Mouse (Mus musculus) hindbrain, postnatal 0 days (tissue): ENCODE measurements at regions not wholly inside any gene's neighbourhood (a gene's known extent, or its start where the extent isn't known, plus 50 kb on each side); places are given as distances from the start of the nearest gene placed in this dataset.

Experiments
- ATAC-seq: fragments of 200-750 bp; cut with Nextera tagmentation; 2 replicates; pipeline ENCODE4 v1.8.0; 2017; ENCODE audit warnings: mild to moderate bottlenecking, moderate TSS enrichment, moderate library complexity
- DNase-seq: peaks from one replicate; pipeline ENCODE4 v3.0.0-alpha.2; 2015; ENCODE audit warnings: low spot score
- H3K27ac ChIP-seq: fragments of 300-500 bp; sonication (generic); 2 replicates; pipeline ENCODE4 v1.5.1; 2014; ENCODE audit warnings: mild to moderate bottlenecking
- H3K27me3 ChIP-seq: fragments of 300-500 bp; sonication (generic); 2 replicates; pipeline ENCODE4 v1.6.1; 2014; ENCODE audit warnings: low read length, mixed read lengths; ENCODE audit not compliant: insufficient read depth
- H3K36me3 ChIP-seq: fragments of 300-500 bp; sonication (generic); 2 replicates; pipeline ENCODE4 v1.6.1; 2014; ENCODE audit warnings: low read length, mixed read lengths; ENCODE audit not compliant: insufficient read depth
- H3K4me1 ChIP-seq: fragments of 300-500 bp; sonication (generic); 2 replicates; pipeline ENCODE4 v1.6.1; 2014; ENCODE audit warnings: antibody characterized with exemption, low read length, mixed read lengths; ENCODE audit not compliant: insufficient read depth
- H3K4me2 ChIP-seq: fragments of 300-500 bp; sonication (generic); 2 replicates; pipeline ENCODE4 v1.6.1; 2014; ENCODE audit warnings: low read depth, mild to moderate bottlenecking, low read length, moderate library complexity, mixed read lengths
- H3K4me3 ChIP-seq: fragments of 300-500 bp; sonication (generic); 2 replicates; pipeline ENCODE4 v1.5.1; 2014; ENCODE audit warnings: low read length
- H3K9ac ChIP-seq: fragments of 300-500 bp; sonication (generic); replicated peaks from 2 replicates; pipeline ENCODE4 v1.6.1; 2014; ENCODE audit warnings: mild to moderate bottlenecking, low read length, moderate library complexity, mixed read lengths
- H3K9me3 ChIP-seq: fragments of 300-500 bp; sonication (generic); 2 replicates; pipeline ENCODE4 v1.6.1; 2016; ENCODE audit warnings: low read length, mixed read lengths
- CTCF ChIP-seq: IDR thresholded peaks from 2 replicates; pipeline ENCODE4 v1.5.1; 2016; ENCODE audit warnings: antibody characterized with exemption, control low read depth, low read depth
- WGBS: fragments of 180-500 bp; shearing (Covaris S2); extraction: QIAGEN DNeasy Blood & Tissue Kit; methylation state at CpG from one replicate; pipeline ENCODE4 v1.1.7; 2014; 5-methylcytosine and 5-hydroxymethylcytosine counted together

DNA sequence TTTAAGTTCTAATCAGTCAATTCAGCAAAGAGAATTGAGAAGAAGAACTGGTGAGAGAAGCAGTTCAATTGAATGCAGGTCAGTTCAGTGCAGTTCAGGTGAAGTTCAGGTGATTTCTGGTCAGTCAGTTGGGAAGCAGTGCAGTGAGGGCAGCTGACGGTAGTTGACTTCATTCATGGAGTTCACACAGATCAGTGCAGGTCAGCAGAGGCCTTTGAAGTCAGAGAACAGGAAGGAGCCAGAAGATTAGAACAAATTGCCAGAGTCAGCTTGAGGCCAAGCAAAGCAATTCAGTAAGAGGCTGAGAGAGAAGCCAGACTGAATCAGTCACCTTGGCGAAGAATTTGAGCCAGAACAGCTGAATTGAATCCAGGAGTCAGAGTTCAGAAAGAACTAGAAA is 235.7 kb upstream of the Cdh9 start:
- DNase-seq = no peak
- ATAC-seq = no peak
- Histone ChIP-seq H3K4me2 (no peak overlapping the region), H3K27ac (no peak overlapping the region), H3K9me3 (no peaks in the 10 kb centered on the region), H3K27me3 (no peaks in the 10 kb centered on the region), H3K9ac (no peak overlapping the region), H3K4me3 (no peak overlapping the region), H3K4me1 (no peaks in the 10 kb centered on the region), H3K36me3 (no peaks in the 10 kb centered on the region)
- no peak for TF ChIP-seq CTCF
- 65% methylated on average over 2 of the region's 2 CpGs for WGBS

DNA sequence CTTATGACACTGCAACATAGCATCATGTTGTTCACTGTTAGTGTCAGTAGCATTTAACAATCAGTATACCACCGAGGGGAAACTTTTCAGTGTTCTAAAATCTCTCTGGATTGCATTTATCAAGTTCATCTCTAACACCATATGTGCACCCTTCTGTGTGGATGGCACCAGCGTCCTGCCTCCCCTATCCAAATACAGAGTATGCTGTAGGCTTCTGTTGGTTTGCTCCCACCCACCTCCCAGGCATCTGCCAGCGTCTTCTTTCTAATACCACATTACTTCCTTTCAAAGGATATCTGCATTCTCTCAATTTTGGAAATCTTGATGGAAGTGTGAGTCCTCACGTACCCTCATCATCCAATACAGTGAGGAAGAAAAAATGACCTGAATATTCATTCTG is 208.0 kb upstream of the Cdh9 start:
- WGBS = 74% methylated on average over 4 of the region's 4 CpGs
- H3K9ac ChIP-seq = no peak overlapping the region
- H3K9me3 ChIP-seq = no peaks in the 10 kb centered on the region
- DNase-seq = no peak
- H3K4me2 ChIP-seq = no peak overlapping the region
- H3K36me3 ChIP-seq = no peaks in the 10 kb centered on the region
- ATAC-seq = no peak
- no peak overlapping the region for H3K4me3 ChIP-seq
- no peaks in the 10 kb centered on the region for H3K4me1 ChIP-seq
- no peaks in the 10 kb centered on the region for H3K27me3 ChIP-seq
- TF ChIP-seq CTCF = no peak
- no peak overlapping the region for H3K27ac ChIP-seq

DNA sequence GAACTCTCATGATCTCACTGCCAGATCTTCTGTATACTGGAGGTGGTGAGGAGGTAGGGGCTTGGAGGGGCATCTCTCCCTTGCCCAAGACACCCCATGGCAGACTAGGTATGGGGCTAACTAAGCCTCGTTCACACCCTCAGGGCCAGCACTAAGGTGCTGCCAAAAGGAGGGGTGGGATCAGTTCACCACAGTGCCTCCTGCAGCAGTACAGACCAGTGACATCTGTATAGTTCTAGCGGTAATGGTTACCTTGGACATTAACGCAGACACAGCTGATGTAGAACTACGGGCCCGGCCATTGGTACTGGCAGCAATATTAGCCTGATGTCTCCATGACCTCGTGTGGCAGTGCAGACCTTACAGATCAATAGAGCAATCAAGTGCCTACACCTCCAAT is 196.0 kb upstream of the Cdh9 start:
- H3K27me3 ChIP-seq = no peaks in the 10 kb centered on the region
- DNase-seq (no peak), ATAC-seq (no peak)
- H3K9ac ChIP-seq = no peak overlapping the region
- H3K27ac ChIP-seq = no peak overlapping the region
- H3K9me3 ChIP-seq = no peaks in the 10 kb centered on the region
- 92% methylated on average over 6 of the region's 6 CpGs for WGBS
- H3K36me3 ChIP-seq = no peaks in the 10 kb centered on the region
- no peak for TF ChIP-seq CTCF
- no peak overlapping the region for H3K4me2 ChIP-seq
- no peak overlapping the region for H3K4me3 ChIP-seq
- no peaks in the 10 kb centered on the region for H3K4me1 ChIP-seq

DNA sequence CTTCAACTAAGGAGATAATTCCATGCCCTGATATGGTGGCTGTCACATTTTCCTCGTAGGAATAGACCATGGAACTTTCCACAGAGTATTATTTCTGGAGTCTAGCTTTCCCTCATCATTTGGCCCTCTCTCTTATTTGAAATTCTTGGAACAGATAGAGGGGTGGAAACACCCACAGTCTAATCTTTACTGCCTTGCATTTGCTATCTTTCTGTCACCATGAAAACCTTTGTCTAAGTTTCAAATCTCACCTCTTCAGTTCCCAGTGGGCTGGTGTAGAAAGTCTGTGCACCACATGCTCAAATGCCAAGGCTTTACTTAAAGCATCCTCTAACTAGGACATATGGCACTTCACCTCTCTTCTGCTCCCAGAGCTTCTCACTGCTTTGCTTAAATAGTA is 187.3 kb upstream of the Cdh9 start:
- DNase-seq (no peak), ATAC-seq (no peak)
- no peak overlapping the region for H3K4me3 ChIP-seq
- no peak overlapping the region for H3K4me2 ChIP-seq
- WGBS = 47% methylated on average over 1 of the region's 1 CpGs
- H3K36me3 ChIP-seq = no peaks in the 10 kb centered on the region
- TF ChIP-seq CTCF = no peak
- no peaks in the 10 kb centered on the region for H3K9me3 ChIP-seq
- no peaks in the 10 kb centered on the region for H3K4me1 ChIP-seq
- no peak overlapping the region for H3K27ac ChIP-seq
- H3K27me3 ChIP-seq = no peaks in the 10 kb centered on the region
- no peak overlapping the region for H3K9ac ChIP-seq

DNA sequence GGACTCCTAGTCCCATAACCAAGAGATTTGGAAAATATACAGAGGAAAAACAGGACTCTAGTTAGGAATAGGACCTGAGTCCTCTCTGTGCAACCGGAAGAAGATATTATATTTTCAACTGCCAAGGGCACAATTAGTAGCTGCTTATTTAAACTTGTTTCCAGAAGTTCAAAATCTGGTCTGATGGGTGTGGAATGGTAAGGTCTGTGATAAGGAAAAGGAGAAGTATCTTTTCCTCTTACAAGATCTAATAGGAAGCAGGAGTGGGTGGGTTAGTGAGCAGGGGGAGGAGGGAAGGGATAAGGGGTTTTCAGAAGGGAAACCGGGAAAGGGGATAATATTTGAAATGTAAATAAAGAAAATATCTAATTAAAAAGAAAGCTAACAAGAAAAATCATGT is 173.4 kb upstream of the Cdh9 start:
- no peak for DNase-seq
- no peaks in the 10 kb centered on the region for H3K36me3 ChIP-seq

DNA sequence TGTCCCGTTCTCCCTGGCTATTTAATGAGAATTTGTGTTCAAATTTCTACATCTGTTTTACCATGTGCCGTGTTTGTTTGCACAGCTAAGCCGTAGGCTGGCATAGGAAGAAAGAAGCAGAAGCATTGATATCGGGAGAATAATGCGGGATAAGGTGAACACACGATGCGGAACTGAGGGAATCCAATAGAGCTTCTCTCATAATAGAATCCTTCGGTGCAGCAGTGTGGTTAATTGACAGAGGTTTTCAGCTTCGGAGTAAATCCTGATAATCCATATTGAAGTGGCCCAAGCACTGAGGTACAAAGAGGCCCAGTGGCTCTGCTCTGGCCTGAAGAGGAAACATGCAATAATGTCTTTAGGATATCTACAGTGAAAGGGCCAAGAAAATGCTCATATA is 172.2 kb upstream of the Cdh9 start:
- H3K4me1 ChIP-seq = no peaks in the 10 kb centered on the region
- no peaks in the 10 kb centered on the region for H3K27me3 ChIP-seq
- DNase-seq = no peak
- no peaks in the 10 kb centered on the region for H3K9me3 ChIP-seq
- no peak overlapping the region for H3K4me3 ChIP-seq
- H3K27ac ChIP-seq = no peak overlapping the region
- no peaks in the 10 kb centered on the region for H3K36me3 ChIP-seq
- no peak overlapping the region for H3K9ac ChIP-seq
- no peak for ATAC-seq
- no peak overlapping the region for H3K4me2 ChIP-seq
- WGBS = 82% methylated on average over 9 of the region's 9 CpGs
- no peak for TF ChIP-seq CTCF

More for the DNA sequence above, 173.4 kb upstream of the Cdh9 start:
- Histone ChIP-seq H3K4me2 (no peak overlapping the region), H3K4me1 (no peaks in the 10 kb centered on the region), H3K27me3 (no peaks in the 10 kb centered on the region), H3K9ac (no peak overlapping the region), H3K4me3 (no peak overlapping the region), H3K9me3 (no peaks in the 10 kb centered on the region), H3K27ac (no peak overlapping the region)
- no peak for TF ChIP-seq CTCF
- WGBS = 90% methylated on average over 2 of the region's 2 CpGs
- ATAC-seq = no peak

DNA sequence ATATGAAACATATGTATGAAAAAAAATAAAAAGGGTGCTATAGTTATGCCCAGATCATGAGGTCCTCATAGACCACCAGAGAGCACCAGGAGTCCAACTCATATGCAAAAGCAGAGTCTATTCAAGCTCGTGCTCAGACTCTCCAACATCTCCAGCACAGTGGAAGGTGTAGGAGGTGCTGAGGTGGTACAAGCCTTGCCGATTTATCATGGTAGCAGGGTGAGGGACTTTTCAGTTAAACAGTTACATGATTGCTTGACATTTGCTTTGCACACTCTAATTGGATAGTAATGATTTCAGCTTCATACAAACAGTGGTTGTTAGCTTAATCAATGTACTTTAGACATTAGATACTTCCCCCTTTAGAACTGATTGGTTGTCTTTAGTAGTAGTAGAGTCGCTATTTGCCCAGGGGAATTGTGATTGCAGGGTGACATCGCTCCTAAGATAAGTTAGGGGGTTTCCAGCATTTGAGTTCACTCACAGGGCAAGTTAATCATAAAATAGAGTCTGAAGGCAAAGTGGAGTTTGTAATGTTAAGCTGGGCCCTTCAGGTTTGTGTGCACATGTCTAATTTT is 162.3 kb upstream of the Cdh9 start:
- Histone ChIP-seq H3K27me3 (no peaks in the 10 kb centered on the region), H3K9ac (no peak overlapping the region), H3K4me3 (no peak overlapping the region), H3K4me2 (no peak overlapping the region), H3K36me3 (no peaks in the 10 kb centered on the region), H3K27ac (no peak overlapping the region), H3K4me1 (no peaks in the 10 kb centered on the region), H3K9me3 (no peaks in the 10 kb centered on the region)
- TF ChIP-seq CTCF = no peak
- ATAC-seq (no peak), DNase-seq (no peak)
- 75% methylated on average over 4 of the region's 4 CpGs for WGBS
